Mouse (Mus musculus) midbrain, embryonic 10.5 days (tissue): ENCODE data around the gene Serpina3j. TPM values are rescaled to one million over a fixed set of nuclear protein-coding genes. Genes with fewer than 3 reads are reported as not detected.
"Not testable (repeated sequence)": the region's sequence is repeated elsewhere in the genome, so short reads cannot be mapped to it uniquely, and the experiment has no call there.

Source experiments
- DNase-seq: peaks from one replicate; pipeline ENCODE4 v3.0.0-alpha.2; 2017; ENCODE audit warnings: low spot score
- H3K27ac ChIP-seq: fragments of 300-500 bp; sonication (generic); replicated peaks from 2 replicates; pipeline ENCODE4 v1.5.1; 2016; ENCODE audit warnings: mild to moderate bottlenecking
- H3K27me3 ChIP-seq: fragments of 300-500 bp; sonication (generic); 2 replicates; pipeline ENCODE4 v1.6.1; 2016; ENCODE audit warnings: low read depth, mild to moderate bottlenecking; ENCODE audit not compliant: poor library complexity, severe bottlenecking
- H3K36me3 ChIP-seq: fragments of 300-500 bp; sonication (generic); 2 replicates; pipeline ENCODE4 v1.6.1; 2016; ENCODE audit warnings: mild to moderate bottlenecking, moderate library complexity
- H3K4me1 ChIP-seq: fragments of 300-500 bp; sonication (generic); 2 replicates; pipeline ENCODE4 v1.6.1; 2016
- H3K4me3 ChIP-seq: fragments of 300-500 bp; sonication (generic); 2 replicates; pipeline ENCODE4 v1.5.1; 2016; ENCODE audit warnings: mild to moderate bottlenecking, moderate library complexity
- H3K9me3 ChIP-seq: fragments of 300-500 bp; sonication (generic); replicated peaks from 2 replicates; pipeline ENCODE4 v1.6.1; 2016; ENCODE audit warnings: mild to moderate bottlenecking
- WGBS: fragments of 180-500 bp; shearing (Covaris S2); methylation state at CpG from one replicate; pipeline ENCODE4 v1.1.7; 2016; 5-methylcytosine and 5-hydroxymethylcytosine counted together
- polyA plus RNA-seq: library from polyadenylated mRNA; unstranded; fragments of >200 nt; fragmentation: Nextera tagmentation; extraction: Ambion mirVana; gene quantifications from 2 replicates; pipeline ENCODE4 v1.2.1, GENCODE M21; 2016

Serpina3j gene
- polyA plus RNA-seq, 1 experiment from 2014 or later = not detected

DNA sequence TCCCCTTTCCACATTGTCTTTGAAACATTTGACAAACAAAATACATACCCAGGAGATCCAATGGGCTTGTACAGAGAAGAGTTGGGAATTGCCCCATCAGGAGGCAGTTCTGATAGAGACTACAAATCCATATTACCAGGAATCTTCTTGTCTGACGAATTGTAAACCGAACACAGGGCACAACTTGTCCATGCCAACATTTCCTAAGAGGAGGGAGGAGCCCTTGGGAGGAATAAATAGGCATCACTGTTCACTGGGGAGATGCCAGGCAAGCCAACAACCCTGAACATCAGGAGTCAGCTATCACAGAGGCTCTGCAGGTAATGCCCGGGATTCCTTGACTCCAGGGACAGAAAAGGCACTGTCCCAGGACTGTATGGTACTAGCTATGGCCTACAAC is 23.9 kb downstream of the Serpina3j start, which contains the start of the genes Serpina3k and Serpina3m:
Gene Serpina3k (plus strand): TSS at position 261 of the 400 bp plus-strand sequence.
Gene Serpina3m (plus strand): TSS at position 261 of the 400 bp plus-strand sequence.
- not testable (repeated sequence) for H3K36me3 ChIP-seq, H3K4me3 ChIP-seq, DNase-seq, H3K4me1 ChIP-seq, H3K27ac ChIP-seq, H3K27me3 ChIP-seq, H3K9me3 ChIP-seq
- 86% methylated on average over 3 of the region's 3 CpGs for WGBS

DNA sequence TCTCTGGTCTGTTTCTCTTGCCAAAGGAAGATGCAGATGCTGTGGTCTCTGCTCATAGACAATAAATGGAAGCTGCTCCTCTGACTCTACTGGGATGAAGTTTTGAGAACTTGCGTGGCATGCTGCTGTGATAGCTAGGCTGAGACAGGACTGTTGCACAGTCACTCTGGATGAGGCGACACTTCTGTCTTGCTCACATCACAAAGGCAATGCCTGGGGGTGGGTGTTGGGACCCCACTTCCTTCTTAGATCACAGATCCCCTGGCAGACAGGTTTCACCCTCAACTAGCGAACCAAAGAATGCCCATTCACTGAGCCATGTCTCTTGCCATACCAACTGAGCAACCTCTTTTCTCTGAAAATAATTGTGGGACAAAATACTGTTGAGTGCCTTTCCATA is 24.4 kb downstream of the Serpina3j start:
- DNase-seq = no peak
- Histone ChIP-seq H3K27ac (no peak overlapping the region), H3K4me1 (no peaks in the 10 kb centered on the region), H3K4me3 (no peak overlapping the region), H3K27me3 (no peaks in the 10 kb centered on the region), H3K36me3 (no peaks in the 10 kb centered on the region), H3K9me3 (no peaks in the 10 kb centered on the region)
- 95% methylated on average over 3 of the region's 3 CpGs for WGBS

DNA sequence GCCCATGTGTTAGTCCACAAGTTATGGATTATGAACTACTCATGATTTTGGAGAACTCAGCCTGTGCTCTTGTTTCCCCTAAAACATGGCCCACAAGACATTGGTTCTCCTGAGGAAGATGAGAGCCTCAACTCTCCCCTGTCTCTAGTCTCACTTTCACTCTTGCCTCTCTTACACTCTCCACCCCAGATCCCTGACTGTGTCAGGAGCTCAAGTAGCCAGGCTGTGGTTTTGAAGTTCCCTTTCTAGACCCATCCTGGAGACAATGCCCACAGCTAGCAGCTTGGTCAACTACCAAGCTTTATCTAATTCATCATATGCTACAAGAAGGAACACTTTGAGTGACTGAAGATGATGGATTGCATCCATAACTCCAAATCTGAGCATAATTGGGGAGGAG is 28.1 kb downstream of the Serpina3j start:
- not testable (repeated sequence) for H3K27me3 ChIP-seq, H3K4me3 ChIP-seq, H3K4me1 ChIP-seq, H3K27ac ChIP-seq, DNase-seq, H3K36me3 ChIP-seq, H3K9me3 ChIP-seq

DNA sequence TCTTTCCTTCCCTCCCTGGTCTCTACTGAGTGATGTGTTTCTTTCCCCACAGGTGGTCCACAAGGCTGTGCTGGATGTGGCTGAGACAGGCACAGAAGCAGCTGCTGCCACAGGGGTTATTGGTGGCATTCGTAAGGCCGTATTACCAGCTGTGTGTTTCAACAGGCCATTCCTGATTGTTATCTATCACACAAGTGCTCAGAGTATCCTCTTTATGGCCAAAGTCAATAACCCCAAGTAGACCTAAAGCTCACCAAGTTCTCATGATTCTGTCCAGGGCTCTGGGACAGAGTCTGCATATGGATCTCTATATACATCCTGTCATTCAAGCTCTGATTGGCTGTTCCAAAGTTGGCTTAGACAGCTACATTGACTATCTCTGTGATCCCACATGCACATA is 30.8 kb downstream of the Serpina3j start:
- Histone ChIP-seq H3K27me3 (no peaks in the 10 kb centered on the region), H3K9me3 (no peaks in the 10 kb centered on the region), H3K27ac (no peak overlapping the region), H3K4me1 (no peaks in the 10 kb centered on the region), H3K36me3 (no peaks in the 10 kb centered on the region), H3K4me3 (no peak overlapping the region)
- no peak for DNase-seq
- WGBS = 90% methylated on average over 2 of the region's 2 CpGs

DNA sequence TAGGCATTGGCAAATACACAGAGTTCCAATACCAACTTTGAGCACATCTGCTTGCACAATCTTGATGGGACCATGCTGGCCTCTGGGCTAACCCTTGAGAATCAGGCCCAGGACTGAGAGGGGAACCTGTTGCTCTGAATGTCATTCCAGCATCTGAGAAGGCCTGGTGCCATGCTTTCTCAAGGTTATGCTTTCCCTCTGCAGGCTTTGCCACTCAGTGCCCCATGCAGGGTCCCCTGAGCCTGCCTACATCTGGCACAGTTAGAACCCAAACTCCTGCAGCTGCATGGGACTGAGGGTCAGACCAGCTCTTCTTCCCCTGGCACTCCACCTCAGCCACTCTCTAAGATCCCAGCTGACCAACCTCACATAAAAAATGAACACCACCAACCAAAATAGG is 31.4 kb downstream of the Serpina3j start:
- no peaks in the 10 kb centered on the region for H3K9me3 ChIP-seq
- no peaks in the 10 kb centered on the region for H3K36me3 ChIP-seq
- H3K4me1 ChIP-seq = no peaks in the 10 kb centered on the region
- no peak overlapping the region for H3K27ac ChIP-seq
- H3K4me3 ChIP-seq = no peak overlapping the region
- no peaks in the 10 kb centered on the region for H3K27me3 ChIP-seq
- no peak for DNase-seq

DNA sequence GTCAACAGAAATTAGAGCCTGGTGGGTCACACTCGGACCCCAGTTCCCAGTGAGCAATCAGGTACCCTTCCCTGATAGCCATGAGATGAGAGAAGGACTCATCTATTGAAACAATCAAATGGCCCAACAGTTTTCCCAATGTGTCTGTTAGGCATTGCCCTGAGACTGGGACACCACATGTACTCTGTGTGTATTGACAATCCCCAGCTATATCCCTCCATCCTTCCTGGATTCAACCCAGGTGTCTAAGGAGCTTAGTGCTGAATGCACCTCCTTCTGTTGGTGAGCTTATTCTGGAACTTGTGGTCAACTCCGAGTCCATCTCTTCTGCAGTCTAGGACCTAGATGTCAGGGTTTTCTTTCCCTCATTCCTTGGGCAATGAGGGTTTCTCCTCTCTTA is 32.7 kb downstream of the Serpina3j start:
- Histone ChIP-seq H3K27ac (no peak overlapping the region), H3K4me1 (no peaks in the 10 kb centered on the region), H3K9me3 (no peaks in the 10 kb centered on the region), H3K36me3 (no peaks in the 10 kb centered on the region), H3K4me3 (no peak overlapping the region), H3K27me3 (no peaks in the 10 kb centered on the region)
- WGBS = 81% methylated on average over 2 of the region's 2 CpGs
- DNase-seq = no peak

DNA sequence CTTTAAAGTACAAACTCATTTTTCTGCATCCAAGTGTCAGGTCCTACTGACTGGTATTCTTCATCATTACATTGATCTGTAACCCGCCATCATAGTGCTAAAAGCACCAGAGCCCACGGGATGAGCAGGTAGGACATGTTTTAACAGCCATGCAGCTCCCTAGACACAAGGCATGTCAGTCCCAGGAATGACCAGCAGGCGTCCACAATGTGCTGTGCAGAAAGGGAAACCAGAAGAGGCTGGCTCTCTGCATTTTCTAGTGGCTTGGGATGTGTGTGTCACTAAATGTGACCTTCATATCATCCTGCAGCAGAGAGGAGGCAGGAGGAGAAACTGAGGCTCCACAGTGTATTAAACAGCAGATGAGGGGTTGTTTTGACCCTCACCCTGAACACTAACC is 37.5 kb downstream of the Serpina3j start:
- H3K9me3 ChIP-seq, H3K27ac ChIP-seq, H3K27me3 ChIP-seq, H3K36me3 ChIP-seq, H3K4me3 ChIP-seq, H3K4me1 ChIP-seq: not testable (repeated sequence)
- WGBS = 44% methylated on average over 3 of the region's 3 CpGs
- DNase-seq = peak; percentile 16

DNA sequence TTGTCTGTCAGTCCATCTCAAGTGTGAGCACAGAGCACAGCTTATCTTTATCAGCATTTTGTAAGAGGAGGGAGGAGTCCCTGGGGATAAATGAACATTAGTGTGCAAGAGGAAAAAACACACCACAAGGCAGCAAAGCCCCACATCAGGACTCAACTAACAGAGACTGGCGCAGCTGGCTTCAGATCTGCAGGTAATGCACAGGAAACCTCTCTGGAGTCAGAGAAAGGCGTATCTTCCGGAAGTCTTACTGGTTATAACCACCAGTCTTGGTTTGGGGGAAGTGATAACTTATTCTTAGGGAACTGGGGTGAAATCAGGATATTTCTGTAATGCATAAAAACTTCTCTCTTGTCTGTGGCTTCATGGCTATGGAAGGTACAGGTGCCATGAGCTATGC is 41.7 kb downstream of the Serpina3j start:
- Histone ChIP-seq H3K4me1 (no peaks in the 10 kb centered on the region), H3K4me3 (no peak overlapping the region), H3K27ac (no peak overlapping the region), H3K9me3 (no peaks in the 10 kb centered on the region), H3K36me3 (no peaks in the 10 kb centered on the region), H3K27me3 (no peaks in the 10 kb centered on the region)
- DNase-seq = no peak
- 87% methylated on average over 3 of the region's 3 CpGs for WGBS

DNA sequence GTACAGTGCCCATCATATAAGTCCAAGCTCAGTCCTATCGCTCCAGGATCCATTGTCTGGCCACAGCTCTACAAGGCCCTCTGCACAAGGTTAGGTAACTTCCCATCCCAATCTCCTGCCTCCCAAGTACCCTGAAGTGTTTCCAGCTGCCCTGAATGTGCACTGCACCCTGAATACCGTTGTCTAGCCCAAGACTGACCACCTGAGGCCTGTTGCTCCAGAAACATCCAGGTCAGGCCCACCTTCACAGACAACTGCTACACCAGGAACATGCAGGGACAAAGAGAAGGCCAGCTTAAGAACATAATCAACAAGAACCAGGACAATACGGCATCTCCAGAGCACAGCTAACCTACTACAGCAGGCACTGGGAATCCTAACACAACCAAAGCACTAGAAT is 55.6 kb downstream of the Serpina3j start:
- Histone ChIP-seq H3K27ac (no peak overlapping the region), H3K36me3 (no peaks in the 10 kb centered on the region), H3K4me1 (no peaks in the 10 kb centered on the region), H3K27me3 (no peaks in the 10 kb centered on the region), H3K4me3 (no peak overlapping the region), H3K9me3 (no peaks in the 10 kb centered on the region)
- DNase-seq = no peak
- 86% methylated on average over 3 of the region's 3 CpGs for WGBS

Other genes with a start within 250 kb of the Serpina3j start
- gene Serpina5, start 213.4 kb upstream of the Serpina3j start, polyA plus RNA-seq = not detected in 2 replicates
- not detected in 2 replicates for gene Serpina3a, start 201.8 kb upstream of the Serpina3j start, polyA plus RNA-seq
- not detected in 2 replicates for gene Serpina3b, start 186.6 kb upstream of the Serpina3j start, polyA plus RNA-seq
- not detected in 2 replicates for gene Serpina3c, start 160.7 kb upstream of the Serpina3j start, polyA plus RNA-seq
- gene Serpina3f, start 100.0 kb upstream of the Serpina3j start, polyA plus RNA-seq = 0.27 and 0.30 TPM in 2 replicates
- gene Serpina3g, start 78.3 kb upstream of the Serpina3j start, polyA plus RNA-seq = 0.25 TPM in 1 of 2 replicates, not detected in the other
- gene Serpina3i, start 51.4 kb upstream of the Serpina3j start, polyA plus RNA-seq = not detected in 2 replicates
- gene Serpina3k, start 23.9 kb downstream of the Serpina3j start, polyA plus RNA-seq = not detected in 2 replicates
- gene Serpina3m, start 23.9 kb downstream of the Serpina3j start, polyA plus RNA-seq = not detected in 2 replicates
- gene Serpina3n, start 92.2 kb downstream of the Serpina3j start, polyA plus RNA-seq = not detected in 2 replicates
- 0.24 and 0.27 TPM in 2 replicates for gene Gsc, start 158.8 kb downstream of the Serpina3j start, polyA plus RNA-seq